Mouse (Mus musculus) left cerebral cortex, adult 2 months (tissue): ENCODE measurements around the gene Stk11. TPM values are rescaled to one million over a fixed set of nuclear protein-coding genes. Genes with fewer than 3 reads are reported as not detected.
A peak's percentile ranks its signal among the peaks of the same experiment; 100 is the strongest.

Experiments
- DNase-seq, 2 experiments: peaks; one replicate each; pipeline ENCODE4 v3.0.0; 2021 to 2022; ENCODE audit warnings: low spot score in 2 of 2, mixed read lengths in 1 of 2; ENCODE audit errors: extremely low spot score in 1 of 2
- H3K27ac ChIP-seq: fragments of 200-600 bp; 2 replicates; pipeline ENCODE4 v1.8.1; 2022
- H3K4me3 ChIP-seq: fragments of 200-600 bp; 2 replicates; pipeline ENCODE4 v1.8.1; 2022
- CTCF ChIP-seq: fragments of 200-600 bp; IDR thresholded peaks from 2 replicates; pipeline ENCODE4 v1.8.1; 2022; ENCODE audit warnings: antibody characterized with exemption, mild to moderate bottlenecking, moderate library complexity
- intact Hi-C: fragments of 180-260 bp; cut with DNase I; formaldehyde crosslinking; loops from one replicate; pipeline ENCODE4 v1.15.1; 2025
- total RNA-seq, 2 experiments: library from RNA; stranded (reverse); gene quantifications; 2 replicates each; pipeline ENCODE4 v1.2.3; 2021

Stk11 gene
- total RNA-seq, 2 experiments from 2014 or later: 102 to 106 TPM

DNA sequence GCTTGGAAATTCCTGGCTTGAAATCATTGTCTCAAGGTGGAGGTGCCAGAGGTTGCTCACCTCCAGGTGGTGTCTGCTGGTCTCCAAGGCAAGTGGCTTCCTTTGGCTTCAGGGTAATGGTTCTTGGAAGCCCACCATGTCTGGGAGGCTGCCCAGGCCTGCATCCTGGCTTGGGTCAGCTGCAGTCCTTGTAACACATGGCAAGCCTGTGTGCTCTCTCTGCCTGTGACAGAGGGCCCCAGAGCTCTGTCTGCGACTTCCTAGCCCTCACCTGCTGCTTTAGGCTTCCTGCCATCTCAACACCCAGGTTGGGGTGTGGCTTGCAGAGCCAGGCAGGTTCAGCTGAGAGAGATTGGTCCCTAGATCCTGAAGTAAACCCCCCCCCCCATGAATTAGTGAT is 2.1 kb downstream of the Stk11 start:
- Histone ChIP-seq H3K4me3 (peak overlapping the region; percentile 94), H3K27ac (peak overlapping the region; percentile 21)
- intact Hi-C loops: loop anchor here (1.0 kb wide), 1 partner anchor 22 kb away; no protein-coding TSS in a partner anchor
- no peak for DNase-seq
- TF ChIP-seq CTCF: no peak

DNA sequence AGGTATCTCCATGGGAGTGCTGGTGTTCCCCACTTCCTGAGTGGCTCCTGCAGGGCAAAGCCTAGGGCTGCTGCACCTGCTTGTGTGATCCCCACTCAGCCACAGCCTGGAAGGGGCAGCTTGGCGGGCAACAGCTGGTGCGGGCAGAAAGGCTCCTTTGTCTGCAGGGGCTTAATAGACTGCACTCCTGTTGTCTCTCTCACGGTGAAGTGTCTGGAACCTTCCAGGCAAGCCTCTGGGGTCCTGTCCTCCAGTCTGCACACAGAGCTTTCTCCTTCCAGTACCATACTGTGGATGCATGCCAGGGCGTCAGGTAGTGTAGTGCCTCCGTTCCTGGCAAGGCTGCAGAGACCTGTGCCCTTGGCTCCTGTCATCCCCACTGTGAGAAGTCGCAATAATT is 2.9 kb downstream of the Stk11 start:
- no peak for DNase-seq
- TF ChIP-seq CTCF: no peak
- intact Hi-C loops: no loop called here
- H3K4me3 ChIP-seq: no peak overlapping the region
- H3K27ac ChIP-seq: no peak overlapping the region

DNA sequence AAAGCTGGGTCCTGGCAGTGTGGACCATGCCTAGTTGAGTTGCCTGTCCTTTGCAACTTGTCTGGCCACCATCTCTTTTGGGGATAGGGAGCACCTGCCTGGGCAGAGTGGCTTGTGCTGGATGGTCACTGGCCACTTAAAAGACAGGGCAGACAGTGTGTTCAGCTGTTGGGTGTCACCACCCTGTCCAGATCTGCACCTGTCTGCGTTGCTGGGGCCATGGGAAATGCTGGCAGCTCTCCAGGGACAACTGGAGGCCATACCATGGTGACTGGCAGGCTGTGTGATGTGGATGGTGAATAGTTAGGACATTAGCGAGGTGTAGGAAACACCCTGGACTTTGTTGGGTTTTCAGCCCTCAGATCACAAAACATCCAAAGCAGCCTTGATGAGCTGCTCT is 4.5 kb downstream of the Stk11 start:
- Histone ChIP-seq H3K4me3 (no peak overlapping the region), H3K27ac (no peak overlapping the region)
- intact Hi-C loops: no loop called here
- no peak for TF ChIP-seq CTCF
- DNase-seq: no peak

DNA sequence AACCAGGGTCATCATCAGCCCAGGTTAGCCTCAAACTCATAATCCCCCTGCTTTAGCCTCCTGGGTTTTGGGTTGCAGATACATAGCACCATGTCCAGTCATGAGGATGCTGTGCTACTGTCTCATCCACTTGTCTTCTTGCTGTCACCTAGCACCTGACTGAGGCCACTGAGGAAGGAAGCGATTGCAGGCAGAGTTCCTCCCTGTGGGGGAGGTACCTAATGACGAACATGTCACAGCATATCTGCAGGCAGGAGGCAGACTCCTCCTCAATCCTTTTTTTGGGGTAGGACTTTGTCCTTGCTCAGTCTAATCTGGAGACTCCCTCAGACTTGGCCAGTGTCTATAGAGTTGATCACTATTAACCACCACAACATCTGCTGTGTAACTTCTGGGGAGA is 6.0 kb downstream of the Stk11 start:
- no peak for DNase-seq
- intact Hi-C loops: no loop called here
- Histone ChIP-seq H3K27ac (no peak overlapping the region), H3K4me3 (no peak overlapping the region)
- TF ChIP-seq CTCF: no peak

DNA sequence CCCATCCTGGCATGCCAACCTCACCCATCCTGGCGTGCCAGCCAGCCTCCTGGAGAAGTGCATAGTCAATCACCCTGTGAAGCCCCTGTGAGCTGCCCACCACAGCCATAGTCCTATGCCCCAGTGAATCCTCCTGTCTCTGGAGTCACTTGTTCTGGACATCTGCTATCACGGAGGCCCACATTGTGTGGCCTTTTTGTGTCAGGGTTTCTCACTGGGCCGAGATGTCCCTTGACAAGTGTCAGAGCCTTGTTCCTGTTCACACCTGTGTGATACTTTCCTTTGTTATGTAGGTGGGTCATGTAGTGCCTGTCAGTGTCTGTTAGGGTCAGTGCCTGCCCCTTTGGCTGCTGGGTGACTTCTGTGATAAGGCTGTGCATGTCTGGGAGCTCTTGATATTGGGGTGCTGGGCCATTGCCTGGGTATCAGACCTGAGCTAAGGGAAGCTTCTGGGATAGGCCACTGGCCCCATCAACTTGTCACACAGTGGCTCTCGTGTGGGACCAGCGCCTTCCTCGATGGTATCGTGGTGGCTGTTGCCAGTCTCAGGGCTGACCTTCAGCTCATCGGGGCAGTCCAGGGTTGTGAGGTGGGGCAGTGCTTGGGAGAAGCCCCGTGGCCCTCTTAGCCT is 8.4 kb downstream of the Stk11 start:
- intact Hi-C loops: no loop called here
- no peak overlapping the region for H3K27ac ChIP-seq
- TF ChIP-seq CTCF: no peak
- no peak overlapping the region for H3K4me3 ChIP-seq
- no peak for DNase-seq

DNA sequence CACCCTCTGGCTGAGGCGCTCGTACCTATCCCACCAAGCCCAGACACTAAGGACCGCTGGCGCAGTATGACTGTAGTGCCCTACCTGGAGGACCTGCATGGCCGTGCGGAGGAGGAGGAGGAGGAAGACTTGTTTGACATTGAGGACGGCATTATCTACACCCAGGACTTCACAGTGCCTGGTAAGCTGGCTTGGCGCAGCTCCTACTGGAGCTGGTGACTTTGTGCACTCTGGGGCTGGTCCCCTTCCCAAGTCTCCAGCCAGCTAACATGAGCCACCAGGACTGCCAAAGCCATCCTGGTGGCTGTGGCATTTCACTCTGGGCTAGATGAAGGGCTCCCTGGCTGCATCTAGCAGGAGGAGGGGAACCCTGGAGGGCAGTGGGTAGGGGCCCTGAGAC is 12.3 kb downstream of the Stk11 start:
- TF ChIP-seq CTCF: no peak
- no peak overlapping the region; the same call in 1 of the 2 replicates for H3K27ac ChIP-seq
- H3K4me3 ChIP-seq: no peak overlapping the region
- intact Hi-C loops: no loop called here
- DNase-seq: no peak

DNA sequence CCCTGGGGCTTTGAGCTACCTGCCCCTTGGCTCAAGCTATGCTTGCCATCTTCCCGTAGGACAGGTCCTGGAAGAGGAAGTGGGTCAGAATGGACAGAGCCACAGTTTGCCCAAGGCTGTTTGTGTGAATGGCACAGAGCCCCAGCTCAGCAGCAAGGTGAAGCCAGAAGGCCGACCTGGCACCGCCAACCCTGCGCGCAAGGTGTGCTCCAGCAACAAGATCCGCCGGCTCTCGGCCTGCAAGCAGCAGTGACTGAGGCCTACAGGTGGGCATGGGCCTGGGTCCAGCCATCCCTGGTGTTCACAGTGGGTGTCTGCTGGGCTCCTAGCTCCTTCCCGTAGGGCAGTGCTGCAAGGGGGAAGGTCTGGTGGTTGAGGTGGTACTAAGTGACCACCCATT is 14.2 kb downstream of the Stk11 start:
- TF ChIP-seq CTCF: no peak
- intact Hi-C loops: no loop called here
- H3K27ac ChIP-seq: no peak overlapping the region; the same call in 1 of the 2 replicates
- peak in 1 of 2 experiments; percentile 45 for DNase-seq
- H3K4me3 ChIP-seq: no peak overlapping the region

DNA sequence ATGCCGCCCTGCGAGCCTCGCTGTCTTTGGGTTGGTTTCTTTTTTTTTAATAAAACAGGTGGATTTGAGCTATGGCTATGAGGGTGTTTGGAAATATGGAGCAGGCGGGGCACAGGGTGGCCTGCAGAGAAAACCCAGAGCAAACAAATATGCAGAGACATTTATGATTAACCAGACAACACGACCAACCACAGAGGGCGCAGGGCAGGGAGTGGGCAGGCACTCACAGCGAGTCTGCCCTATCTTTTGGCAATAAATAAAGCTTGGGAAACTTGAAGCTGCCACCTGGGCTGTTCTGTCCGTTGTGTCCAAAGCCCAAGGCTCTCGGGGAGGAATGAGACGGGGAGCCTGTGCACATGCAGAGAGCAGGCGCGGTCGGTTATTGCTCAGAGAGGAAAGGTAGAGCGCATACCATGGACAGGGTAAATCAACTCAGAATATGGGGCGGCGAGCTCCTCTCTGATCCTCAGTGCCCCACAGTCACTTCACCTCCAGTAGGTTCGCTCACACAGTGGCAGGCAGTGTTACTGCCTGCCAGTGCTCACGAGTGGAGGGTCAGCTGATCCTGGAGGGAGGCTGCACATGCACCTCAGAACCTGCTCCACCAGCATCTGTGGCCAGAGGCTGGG is 14.9 kb downstream of the Stk11 start:
- no peak overlapping the region for H3K27ac ChIP-seq
- no peak for DNase-seq
- no peak for TF ChIP-seq CTCF
- H3K4me3 ChIP-seq: no peak overlapping the region
- intact Hi-C loops: no loop called here

DNA sequence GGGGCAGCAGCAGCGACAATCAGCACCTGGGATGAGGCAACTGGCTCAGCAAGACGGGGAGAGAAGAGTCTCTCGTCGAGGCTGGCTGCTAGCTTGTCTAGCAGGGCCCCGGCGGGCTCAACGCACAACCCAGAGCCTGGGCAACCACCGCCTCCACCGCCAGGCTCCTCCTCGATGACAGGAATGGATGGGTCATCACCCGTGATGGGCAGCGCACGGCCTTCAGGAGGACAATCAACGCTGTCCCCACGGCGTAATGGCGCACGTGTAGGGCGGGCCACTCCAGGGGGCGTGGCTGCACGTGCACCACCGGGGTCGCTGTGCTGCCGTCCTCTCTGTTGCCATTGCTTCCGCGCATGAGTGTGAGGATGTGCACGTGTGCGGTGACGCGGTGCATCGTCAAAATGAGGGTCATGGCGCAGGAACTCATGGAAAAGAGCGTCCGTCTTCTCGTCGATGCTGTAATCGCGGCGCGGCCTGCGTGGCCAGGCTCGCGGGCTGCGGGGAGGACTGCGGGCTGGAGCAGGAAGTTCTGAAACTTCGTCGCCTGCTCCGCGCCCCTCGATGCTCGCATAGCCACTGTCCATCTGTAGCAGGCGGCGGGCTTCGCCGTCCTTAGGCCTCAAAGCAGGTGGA is 15.8 kb downstream of the Stk11 start:
- intact Hi-C loops: no loop called here
- TF ChIP-seq CTCF: no peak
- DNase-seq: peak; percentile 60 to 65
- H3K4me3 ChIP-seq: no peak overlapping the region
- peak overlapping the region; percentile 42 for H3K27ac ChIP-seq

DNA sequence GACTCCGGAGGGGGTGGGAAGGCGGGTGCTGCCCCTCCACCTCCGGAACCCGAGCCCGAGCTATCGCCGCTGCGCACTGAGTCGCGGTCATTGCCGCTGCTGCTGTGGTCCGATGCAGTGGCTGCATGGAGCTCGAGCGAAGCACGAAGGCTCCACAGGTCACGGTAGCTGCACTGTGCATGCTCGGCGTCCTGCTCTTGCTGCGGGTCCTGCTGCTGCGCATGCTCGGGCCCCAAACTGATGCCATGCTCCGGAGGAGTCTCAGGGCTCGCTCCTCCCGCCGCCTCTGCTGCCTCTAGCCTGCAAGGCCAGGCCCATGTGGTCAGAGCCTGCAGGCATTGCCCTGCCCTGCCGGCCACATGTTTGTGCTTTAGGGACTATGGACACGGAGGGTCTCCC is 16.3 kb downstream of the Stk11 start:
- intact Hi-C loops: no loop called here
- no peak for TF ChIP-seq CTCF
- Histone ChIP-seq H3K27ac (peak overlapping the region; percentile 42), H3K4me3 (no peak overlapping the region)
- DNase-seq: peak in 1 of 2 experiments; percentile 55

DNA sequence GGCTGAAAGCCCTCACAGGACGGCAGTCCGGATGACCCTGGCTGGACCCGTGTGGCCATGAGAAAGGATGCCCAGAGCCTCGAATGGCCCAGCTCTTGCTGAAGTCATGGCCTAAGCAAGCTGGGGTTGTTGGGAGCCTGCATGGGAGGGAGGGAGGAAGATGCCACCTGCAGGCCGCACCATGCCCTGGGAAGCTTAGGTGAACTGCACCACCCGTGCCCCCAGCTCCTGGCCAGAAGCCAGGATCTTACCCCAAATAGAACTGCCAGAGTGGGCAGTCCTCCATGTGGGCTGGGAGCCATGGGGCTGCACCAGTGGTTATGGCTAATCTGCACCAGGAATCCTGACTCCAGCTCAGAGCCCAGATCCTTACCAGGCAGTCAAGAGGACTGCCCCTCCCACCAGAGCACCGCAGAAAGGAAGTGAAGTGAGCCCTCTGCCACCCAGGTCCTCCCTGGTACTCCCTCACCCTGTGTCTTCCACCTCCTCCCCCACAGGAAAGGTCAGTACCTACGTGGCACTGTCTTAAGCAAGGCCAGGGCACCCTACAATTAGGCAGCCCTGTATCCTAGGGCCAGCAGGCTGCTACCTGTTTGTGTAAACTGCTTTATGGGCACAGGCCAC is 17.7 kb downstream of the Stk11 start:
- H3K27ac ChIP-seq: peak overlapping the region; percentile 44
- no peak for DNase-seq
- TF ChIP-seq CTCF: no peak; the same call in 1 of the 2 replicates
- intact Hi-C loops: no loop called here
- H3K4me3 ChIP-seq: no peak overlapping the region

DNA sequence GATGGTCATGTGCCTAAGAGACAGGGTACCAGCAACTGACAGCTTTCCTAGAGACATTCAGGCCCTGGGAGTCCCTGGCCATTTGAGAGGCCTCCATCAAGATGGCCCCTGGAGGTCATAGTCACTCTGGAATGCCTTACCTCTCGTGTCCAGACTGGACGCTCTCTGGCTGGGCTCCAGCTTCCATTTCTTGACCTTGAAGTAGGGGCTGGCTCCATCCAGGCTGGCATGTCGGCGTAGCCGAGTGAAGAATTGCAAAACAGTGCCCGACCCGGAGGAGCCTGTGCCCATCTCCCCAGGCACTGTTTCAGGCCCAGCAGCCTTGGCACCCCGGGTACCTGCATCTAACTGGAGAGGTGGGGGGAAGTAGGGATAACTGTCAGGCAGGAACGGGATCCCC is 18.8 kb downstream of the Stk11 start:
- Histone ChIP-seq H3K27ac (no peak overlapping the region), H3K4me3 (no peak overlapping the region)
- intact Hi-C loops: no loop called here
- no peak for DNase-seq
- no peak for TF ChIP-seq CTCF
